Mouse (Mus musculus) heart, postnatal 0 days (tissue): Measurements from ENCODE around the gene Usp25.

Source experiments
- CTCF ChIP-seq: IDR thresholded peaks from 2 replicates; pipeline ENCODE4 v1.5.1; 2016; ENCODE audit warnings: antibody characterized with exemption, control low read depth, low read depth
- EP300 ChIP-seq: IDR thresholded peaks from 2 replicates; pipeline ENCODE4 v1.6.1; 2016; ENCODE audit warnings: antibody characterized with exemption, low read depth

DNA sequence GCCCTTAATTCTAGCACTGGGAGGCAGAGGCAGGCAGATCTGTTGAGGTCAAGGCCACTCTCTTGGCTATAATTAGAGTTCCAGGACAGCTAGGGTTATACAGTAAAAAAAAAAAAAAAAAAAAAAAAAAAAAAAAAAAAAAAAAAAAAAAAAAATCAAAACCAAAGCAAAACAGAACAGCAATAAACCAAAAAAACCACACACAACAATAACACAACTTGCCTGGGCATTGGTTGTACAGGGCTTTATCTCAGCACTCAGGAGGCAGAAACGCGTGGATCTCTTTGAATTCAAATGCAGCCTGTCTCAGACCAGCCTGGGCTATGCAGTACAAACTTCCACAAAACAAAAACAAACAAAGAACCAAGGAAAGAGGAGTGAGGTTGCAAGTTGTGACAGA, 40.7 kb downstream of the Usp25 start:
- TF ChIP-seq CTCF = no peak
- no peak for TF ChIP-seq EP300
